Mouse (Mus musculus) intestine, embryonic 16.5 days (tissue): ENCODE results near the gene Adamts13. TPM values are rescaled to one million over a fixed set of nuclear protein-coding genes. Genes with fewer than 3 reads are reported as not detected.

Experiments
- ATAC-seq: fragments of 200-750 bp; cut with Nextera tagmentation; 2 replicates; pipeline ENCODE4 v1.8.0; 2017; ENCODE audit warnings: moderate TSS enrichment, moderate library complexity
- H3K27ac ChIP-seq: fragments of 300-500 bp; sonication (generic); 2 replicates; pipeline ENCODE4 v1.5.1; 2014; ENCODE audit warnings: mild to moderate bottlenecking, low read length
- H3K27me3 ChIP-seq: fragments of 300-500 bp; sonication (generic); replicated peaks from 2 replicates; pipeline ENCODE4 v1.6.1; 2014; ENCODE audit warnings: low read length, control low read depth, mixed read lengths; ENCODE audit not compliant: control insufficient read depth, insufficient read depth
- H3K36me3 ChIP-seq: fragments of 300-500 bp; sonication (generic); 2 replicates; pipeline ENCODE4 v1.6.1; 2014; ENCODE audit warnings: low read length, control low read depth; ENCODE audit not compliant: control insufficient read depth, insufficient read depth
- H3K4me1 ChIP-seq: fragments of 300-500 bp; sonication (generic); 2 replicates; pipeline ENCODE4 v1.6.1; 2014; ENCODE audit warnings: low read length, control low read depth, mixed read lengths; ENCODE audit not compliant: control insufficient read depth, insufficient read depth
- H3K4me2 ChIP-seq: fragments of 300-500 bp; sonication (generic); 2 replicates; pipeline ENCODE4 v1.6.1; 2014; ENCODE audit warnings: low read depth, low read length, control low read depth
- H3K4me3 ChIP-seq: fragments of 300-500 bp; sonication (generic); 2 replicates; pipeline ENCODE4 v1.5.1; 2014; ENCODE audit warnings: mild to moderate bottlenecking, low read length
- H3K9ac ChIP-seq: fragments of 300-500 bp; sonication (generic); 2 replicates; pipeline ENCODE4 v1.6.1; 2014; ENCODE audit warnings: low read depth, low read length
- H3K9me3 ChIP-seq: fragments of 300-500 bp; sonication (generic); 2 replicates; pipeline ENCODE4 v1.6.1; 2016; ENCODE audit warnings: low read length, control low read depth; ENCODE audit not compliant: control insufficient read depth
- WGBS: fragments of 180-500 bp; shearing (Covaris S2); extraction: QIAGEN DNeasy Blood & Tissue Kit; methylation state at CpG from one replicate; pipeline ENCODE4 v1.1.7; 2014; 5-methylcytosine and 5-hydroxymethylcytosine counted together
- polyA plus RNA-seq: library from polyadenylated mRNA; unstranded; fragments of >200 nt; fragmentation: Nextera tagmentation; extraction: Ambion mirVana; gene quantifications from 2 replicates; pipeline ENCODE4 v1.2.1, GENCODE M21; 2015

Adamts13 gene
- polyA plus RNA-seq, 1 experiment from 2014 or later = 0.34 TPM

- H3K27me3 ChIP-seq = no peaks in the 10 kb centered on the region; the same call in 1 of the 2 replicates
- 91% methylated on average over 3 of the region's 3 CpGs for WGBS
- no peak for ATAC-seq
- no peak overlapping the region for H3K4me3 ChIP-seq
- H3K4me2 ChIP-seq = no peak overlapping the region
- H3K27ac ChIP-seq = no peak overlapping the region
- H3K9ac ChIP-seq = no peak overlapping the region
- no peaks in the 10 kb centered on the region for H3K36me3 ChIP-seq
- no peaks in the 10 kb centered on the region for H3K9me3 ChIP-seq
- peaks cover 4% of the 10 kb centered on the region; the same call in 1 of the 2 replicates for H3K4me1 ChIP-seq
These were observed 53.1 kb downstream of the Adamts13 start for GRCm38 (mm10) chr2:27026332-27026731.

DNA sequence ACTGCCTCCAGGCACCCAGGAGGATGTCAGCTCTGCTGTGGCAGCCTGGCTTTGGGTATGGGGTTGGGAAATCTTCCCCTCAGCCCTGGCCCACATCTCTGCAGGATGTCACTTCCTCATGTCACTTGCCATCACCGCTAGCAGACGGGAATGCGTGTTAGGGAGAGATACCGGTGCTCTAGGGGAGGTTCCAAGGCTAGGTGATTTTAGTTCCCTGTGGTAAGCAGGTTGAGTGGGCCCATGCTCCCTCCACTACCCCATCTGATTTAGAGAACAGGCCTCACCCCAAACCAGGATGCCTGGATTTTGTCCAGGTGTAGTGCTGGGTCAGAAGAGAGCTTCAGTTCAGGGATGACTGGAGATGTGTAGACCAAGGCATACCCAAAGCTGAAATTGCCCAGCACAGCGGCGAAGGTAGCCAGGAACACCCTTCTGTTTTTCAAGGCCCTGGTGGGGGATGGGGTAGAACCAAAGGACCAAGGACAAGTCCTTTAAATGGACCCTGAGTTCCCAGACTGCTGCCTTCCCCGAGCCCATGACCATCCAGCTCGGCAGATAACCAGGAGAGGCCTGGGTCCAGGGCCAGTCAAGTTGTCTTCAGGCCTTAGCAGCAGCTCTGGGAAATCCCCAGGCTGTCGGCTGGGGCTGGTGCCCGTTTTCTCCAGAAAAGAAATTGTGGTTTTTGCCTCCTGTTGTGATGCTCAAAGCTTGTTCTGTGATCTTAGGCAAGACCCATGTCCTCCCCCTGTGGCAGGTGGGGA, 53.8 kb downstream of the Adamts13 start:
- 72% methylated on average over 10 of the region's 10 CpGs for WGBS
- Histone ChIP-seq H3K4me3 (peak overlapping the region; percentile 36; the same call in 1 of the 2 replicates), H3K4me1 (peaks cover 4% of the 10 kb centered on the region; the same call in 1 of the 2 replicates), H3K36me3 (no peaks in the 10 kb centered on the region), H3K9ac (no peak overlapping the region), H3K27ac (no peak overlapping the region), H3K9me3 (no peaks in the 10 kb centered on the region), H3K4me2 (no peak overlapping the region), H3K27me3 (no peaks in the 10 kb centered on the region; the same call in 1 of the 2 replicates)
- ATAC-seq = no peak

DNA sequence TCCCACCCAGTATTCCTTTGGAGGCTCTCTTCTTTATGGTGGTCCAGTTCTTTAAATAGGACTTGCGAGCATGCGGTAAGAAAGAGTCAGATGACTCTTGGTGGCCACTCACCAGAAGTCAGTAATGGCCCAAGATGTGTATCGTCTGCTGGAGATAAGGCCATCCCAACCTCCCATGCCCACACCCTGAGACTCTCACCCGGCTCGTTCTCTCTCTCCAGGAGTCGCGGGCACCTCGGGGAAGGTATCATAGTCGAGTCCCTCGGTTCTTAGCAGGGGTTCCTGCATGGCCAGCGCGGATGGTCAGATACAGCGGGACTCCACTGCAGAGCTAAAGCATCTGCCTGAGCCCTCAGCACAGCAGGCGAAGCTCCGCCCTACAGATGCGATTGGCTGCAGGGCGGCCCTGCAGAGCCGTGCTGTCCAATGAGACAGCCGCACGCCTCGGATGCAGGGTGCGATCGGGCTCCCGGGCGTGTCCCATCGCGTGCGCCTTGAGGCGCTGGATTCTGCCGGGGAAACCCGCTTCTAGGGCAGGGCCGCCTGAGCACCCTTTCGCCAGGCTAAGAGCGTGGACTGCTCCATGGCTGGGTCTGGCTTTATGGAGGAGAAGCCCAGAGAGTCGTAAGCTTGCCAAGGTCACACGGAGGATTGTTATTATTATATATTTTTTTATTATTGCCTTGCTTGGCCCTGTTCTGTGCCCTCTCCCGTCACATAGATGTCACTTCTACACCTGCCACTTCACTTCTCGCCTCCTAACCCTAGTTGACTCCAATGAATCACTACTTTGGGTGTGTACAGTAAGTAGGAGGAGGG, 54.6 kb downstream of the Adamts13 start, which contains the start of gene Slc2a6:
Gene Slc2a6 (minus strand): TSS at position 381 of the 819 bp plus-strand sequence.
- no peaks in the 10 kb centered on the region for H3K36me3 ChIP-seq

DNA sequence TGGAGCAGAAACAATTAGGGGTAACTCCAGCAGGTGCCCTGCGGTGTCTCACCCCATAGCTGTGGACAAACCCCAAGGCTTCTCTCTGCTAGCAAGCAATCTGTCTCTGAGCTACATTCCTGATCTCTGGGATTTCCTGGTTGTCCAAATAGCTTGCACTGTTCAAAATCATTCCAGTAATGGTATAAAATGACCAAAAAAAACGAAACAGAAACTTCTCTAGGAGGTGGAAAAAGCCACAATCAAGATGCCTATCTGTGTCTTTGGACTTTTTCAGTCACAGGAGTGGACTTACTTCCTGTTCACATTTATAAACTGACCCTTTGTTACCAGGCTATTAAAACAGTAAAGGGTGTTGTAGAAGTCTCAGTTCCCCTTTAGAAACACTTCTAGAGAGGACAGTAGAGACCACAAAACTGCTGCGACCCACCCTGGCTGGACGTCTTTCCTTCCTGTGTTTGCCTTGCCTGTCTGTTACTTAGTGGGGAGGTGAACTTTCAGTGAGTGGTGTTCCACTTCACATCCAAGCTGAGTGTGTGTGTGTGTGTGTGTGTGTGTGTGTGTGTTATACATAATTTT, 55.3 kb downstream of the Adamts13 start:
- peak overlapping the region; percentile 53 for H3K4me2 ChIP-seq
- H3K9me3 ChIP-seq = no peaks in the 10 kb centered on the region
- 0 out of 2 replicates have a peak overlapping the region, but pooled peaks have one; percentile 49 for H3K9ac ChIP-seq
- H3K27ac ChIP-seq = no peak overlapping the region
- H3K36me3 ChIP-seq = no peaks in the 10 kb centered on the region
- ATAC-seq = no peak
- 70% methylated on average over 4 of the region's 4 CpGs for WGBS
- no peak overlapping the region for H3K4me3 ChIP-seq
- peaks cover 4% of the 10 kb centered on the region; the same call in 1 of the 2 replicates for H3K4me1 ChIP-seq
- H3K27me3 ChIP-seq = no peaks in the 10 kb centered on the region; the same call in 1 of the 2 replicates

More for the DNA sequence above, 54.6 kb downstream of the Adamts13 start, which contains the start of gene Slc2a6:
- no peaks in the 10 kb centered on the region for H3K9me3 ChIP-seq
- peak within 1 kb of the TSS; percentile 49; the same call in 1 of the 2 replicates for H3K9ac ChIP-seq
- H3K4me2 ChIP-seq = peak within 1 kb of the TSS; percentile 53
- ATAC-seq = peak; percentile 99
- 3% methylated on average over 38 of the region's 38 CpGs for WGBS
- H3K4me1 ChIP-seq = peaks cover 4% of the 10 kb centered on the region; the same call in 1 of the 2 replicates
- no peak within 1 kb of the TSS for H3K27ac ChIP-seq
- H3K4me3 ChIP-seq = peak within 1 kb of the TSS; percentile 36
- H3K27me3 ChIP-seq = no peaks in the 10 kb centered on the region; the same call in 1 of the 2 replicates

GRCm38 (mm10) chr2:27032361-27032760, 59.1 kb downstream of the Adamts13 start:
- 55% methylated on average over 2 of the region's 2 CpGs for WGBS
- Histone ChIP-seq H3K27ac (no peak overlapping the region), H3K9me3 (no peaks in the 10 kb centered on the region), H3K27me3 (no peaks in the 10 kb centered on the region; the same call in 1 of the 2 replicates), H3K4me2 (no peak overlapping the region), H3K4me3 (no peak overlapping the region), H3K36me3 (no peaks in the 10 kb centered on the region), H3K9ac (no peak overlapping the region), H3K4me1 (peaks cover 4% of the 10 kb centered on the region; the same call in 1 of the 2 replicates)
- ATAC-seq = no peak

- 57% methylated on average over 3 of the region's 3 CpGs for WGBS
- H3K27ac ChIP-seq = no peak overlapping the region
- no peaks in the 10 kb centered on the region for H3K27me3 ChIP-seq
- no peak overlapping the region for H3K9ac ChIP-seq
- H3K36me3 ChIP-seq = no peaks in the 10 kb centered on the region
- H3K4me3 ChIP-seq = no peak overlapping the region
- no peak overlapping the region for H3K4me2 ChIP-seq
- H3K4me1 ChIP-seq = no peaks in the 10 kb centered on the region
- no peak for ATAC-seq
- no peaks in the 10 kb centered on the region for H3K9me3 ChIP-seq
These were observed 62.8 kb downstream of the Adamts13 start for GRCm38 (mm10) chr2:27036003-27036402.

- H3K4me1 ChIP-seq = no peaks in the 10 kb centered on the region
- H3K27me3 ChIP-seq = no peaks in the 10 kb centered on the region
- H3K4me3 ChIP-seq = no peak overlapping the region
- no peak overlapping the region for H3K27ac ChIP-seq
- H3K9ac ChIP-seq = no peak overlapping the region
- H3K9me3 ChIP-seq = no peaks in the 10 kb centered on the region
- H3K36me3 ChIP-seq = no peaks in the 10 kb centered on the region
- ATAC-seq = no peak
- H3K4me2 ChIP-seq = no peak overlapping the region
- 60% methylated on average over 4 of the region's 4 CpGs for WGBS
These were observed 63.8 kb downstream of the Adamts13 start for GRCm38 (mm10) chr2:27037008-27037407.

DNA sequence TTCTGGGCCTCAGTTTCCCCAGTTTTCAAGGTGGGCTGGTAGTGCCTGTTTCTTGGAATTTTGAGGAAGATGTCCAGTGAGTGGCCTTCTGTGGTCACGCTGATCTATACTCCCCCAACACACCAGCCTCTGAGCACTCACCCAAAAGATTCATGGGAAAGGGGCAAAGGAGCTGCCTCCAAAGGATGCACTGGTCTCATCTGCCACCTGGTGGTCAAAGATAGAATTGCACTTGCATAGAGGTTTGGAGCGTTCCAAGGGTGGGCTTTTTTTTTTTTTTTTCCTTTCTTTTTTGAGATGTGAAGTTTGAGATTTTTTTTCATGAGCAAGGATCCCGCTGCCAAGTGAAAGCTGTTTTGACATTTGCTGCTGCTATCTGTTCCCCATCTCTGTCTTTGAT, 65.4 kb downstream of the Adamts13 start:
- H3K4me2 ChIP-seq = no peak overlapping the region
- H3K27me3 ChIP-seq = no peaks in the 10 kb centered on the region
- H3K36me3 ChIP-seq = no peaks in the 10 kb centered on the region
- H3K4me3 ChIP-seq = no peak overlapping the region
- H3K27ac ChIP-seq = no peak overlapping the region
- no peak overlapping the region for H3K9ac ChIP-seq
- no peaks in the 10 kb centered on the region for H3K4me1 ChIP-seq
- no peaks in the 10 kb centered on the region for H3K9me3 ChIP-seq
- WGBS = 0% methylated on average over 3 of the region's 3 CpGs
- no peak for ATAC-seq

- no peaks in the 10 kb centered on the region for H3K36me3 ChIP-seq
- H3K9me3 ChIP-seq = no peaks in the 10 kb centered on the region
- WGBS = 9% methylated on average over 1 of the region's 1 CpGs
- H3K9ac ChIP-seq = no peak overlapping the region
- no peaks in the 10 kb centered on the region for H3K4me1 ChIP-seq
- no peak for ATAC-seq
- H3K4me3 ChIP-seq = no peak overlapping the region
- H3K4me2 ChIP-seq = no peak overlapping the region
- no peaks in the 10 kb centered on the region for H3K27me3 ChIP-seq
- H3K27ac ChIP-seq = no peak overlapping the region
These were observed 66.1 kb downstream of the Adamts13 start for GRCm38 (mm10) chr2:27039286-27039685.
